Comparison of ENCODE assay signal across 9 mouse cellular contexts in the genomic region with DNA sequence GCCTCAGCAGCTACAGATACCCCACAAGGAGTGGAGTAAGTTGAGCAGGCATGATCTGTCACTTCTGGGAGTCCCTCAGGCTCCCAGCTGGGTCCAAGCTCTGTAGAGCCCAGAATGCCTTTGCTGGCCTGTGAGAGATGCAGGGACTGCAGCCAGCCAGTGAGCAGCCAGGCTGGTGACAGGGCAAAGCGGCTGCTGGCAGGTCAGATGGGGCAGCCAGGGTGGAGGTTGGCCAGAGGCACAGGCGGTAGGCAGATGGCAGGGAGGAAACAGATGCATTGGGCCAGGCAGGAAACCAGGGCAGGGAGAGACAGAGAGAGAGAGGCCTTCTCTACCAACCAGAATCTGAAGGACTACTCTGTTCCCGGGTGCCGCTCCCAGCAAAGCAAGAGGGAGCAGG. TPM values are rescaled to one million over a fixed set of nuclear protein-coding genes. Genes with fewer than 3 reads are reported as not detected.
DNase-seq lines count a peak whose midpoint lies in the region; ATAC-seq and TF ChIP-seq lines count a peak whose summit lies in the region.
"Had no signal": no experiment of that assay in that cellular context is flagged by ENCODE, and none has a peak within 500 bp of the region (broad histone marks: within the 10 kb centered on the region; RNA-seq: fewer than 3 reads in every experiment).

No protein-coding gene starts in this region.

- no peaks in the 10 kb centered on the region for H3K27me3 ChIP-seq in kidney, embryonic 14.5 days (ENCODE audit: control insufficient read depth, insufficient read depth, low read length)
- H3K27me3 ChIP-seq in G1E (ENCODE audit: insufficient read depth, low read length) = no peaks in the 10 kb centered on the region
- no peaks in the 10 kb centered on the region for H3K27me3 ChIP-seq in heart, embryonic 11.5 days (ENCODE audit: control insufficient read depth, insufficient read depth, low read length)

- peaks cover 4% of the 10 kb centered on the region; the same call in 1 of the 2 replicates for H3K36me3 ChIP-seq in kidney, embryonic 14.5 days (ENCODE audit: control insufficient read depth, insufficient read depth, low read length)
- peaks cover 82% of the 10 kb centered on the region for H3K36me3 ChIP-seq in G1E (replicated peaks)
- H3K36me3 ChIP-seq in heart, embryonic 11.5 days (ENCODE audit: control insufficient read depth, insufficient read depth, low read length) = peaks cover 6% of the 10 kb centered on the region

- no peak for DNase-seq in kidney, postnatal 25 days
- DNase-seq in G1E (ENCODE audit: low spot score) = no peak
- peak; percentile 92 for DNase-seq in cerebellum, adult 9-11 months
- no peak for DNase-seq in embryo, embryonic 10 days (ENCODE audit: low spot score)
- no peak for DNase-seq in natural killer cell, adult 2 months (ENCODE audit: low spot score in 2 of 2)

- peak overlapping the region; percentile 59; the same call in 1 of the 2 replicates for H3K27ac ChIP-seq in kidney, embryonic 14.5 days (ENCODE audit: low read depth, low read length)
- peak overlapping the region; percentile 41; the same call in 1 of the 2 replicates for H3K27ac ChIP-seq in heart, embryonic 11.5 days (ENCODE audit: low read depth, low read length)

- no peaks in the 10 kb centered on the region; the same call in 1 of the 2 replicates for H3K9me3 ChIP-seq in kidney, embryonic 14.5 days (ENCODE audit: control insufficient read depth, low read length)
- H3K9me3 ChIP-seq in G1E (replicated peaks) = peaks cover 15% of the 10 kb centered on the region
- no peaks in the 10 kb centered on the region for H3K9me3 ChIP-seq in heart, embryonic 11.5 days (replicated peaks; ENCODE audit: control insufficient read depth, low read length)

- no peak overlapping the region for H3K4me2 ChIP-seq in kidney, embryonic 14.5 days (replicated peaks; ENCODE audit: low read depth, low read length)
- no peak overlapping the region for H3K4me2 ChIP-seq in heart, embryonic 11.5 days

- 65% methylated on average over 4 of the region's 4 CpGs for WGBS in kidney, embryonic 14.5 days
- 51% methylated on average over 4 of the region's 4 CpGs for WGBS in heart, embryonic 11.5 days (ENCODE audit: insufficient replicate concordance)

- H3K4me1 ChIP-seq in kidney, embryonic 14.5 days (ENCODE audit: control insufficient read depth, insufficient read depth, low read length) = peaks cover 21% of the 10 kb centered on the region
- peaks cover 82% of the 10 kb centered on the region for H3K4me1 ChIP-seq in G1E (ENCODE audit: insufficient read depth, low read depth, low read length)
- H3K4me1 ChIP-seq in heart, embryonic 11.5 days (ENCODE audit: control insufficient read depth, insufficient read depth, low read length) = peaks cover 13% of the 10 kb centered on the region

- TF ChIP-seq CTCF in G1E (IDR thresholded peaks at IDR 0.05; ENCODE audit: low read depth, low read length) = no peak

- no peak overlapping the region for H3K9ac ChIP-seq in kidney, embryonic 14.5 days (ENCODE audit: low read depth, low read length)
- 0 out of 2 replicates have a peak overlapping the region, but pooled peaks have one; percentile 16 for H3K9ac ChIP-seq in heart, embryonic 11.5 days (ENCODE audit: low read depth, low read length)

- ATAC-seq in kidney, embryonic 14.5 days (ENCODE audit: low FRiP score, low TSS enrichment) = no peak
- ATAC-seq in G1E (ENCODE audit: extremely low read depth, insufficient number of reproducible peaks, low FRiP score, poor library complexity, severe bottlenecking) = 0 out of 2 replicates have a peak, but pooled peaks have one; percentile 4
- no peak for ATAC-seq in heart, embryonic 11.5 days (replicated peaks; ENCODE audit: insufficient number of reproducible peaks, low FRiP score, low TSS enrichment)
- peak; percentile 29 for ATAC-seq in megakaryocyte, adult 5-6 weeks (ENCODE audit: poor library complexity, severe bottlenecking)

- no peak overlapping the region for H3K4me3 ChIP-seq in kidney, embryonic 14.5 days (ENCODE audit: low read length)
- peak overlapping the region; percentile 51; the same call in 1 of the 2 replicates for H3K4me3 ChIP-seq in G1E (ENCODE audit: low read depth, low read length)
- H3K4me3 ChIP-seq in heart, embryonic 11.5 days (ENCODE audit: low read depth, low read length) = no peak overlapping the region
- H3K4me3 ChIP-seq: erythroblast, embryonic 14.5 days had no signal

RNA-seq across cellular contexts. Expression of gene Cmtm7, which starts 6.4 kb away (rescaled TPM):
- 92.7 and 108 TPM in 2 replicates for polyA plus RNA-seq in kidney, embryonic 14.5 days (2014; fragmentation: Nextera tagmentation; extraction: Ambion mirVana)
- total RNA-seq in G1E (2014; fragmentation: Nextera tagmentation) (68.7 and 76.1 TPM in 2 replicates), G1E (2017) (233 and 329 TPM in 2 replicates)
- polyA plus RNA-seq in G1E (2012) = 196 and 229 TPM in 2 replicates
- polyA plus RNA-seq in heart, embryonic 11.5 days (2014; fragmentation: Nextera tagmentation; extraction: Ambion mirVana) = 105 and 121 TPM in 2 replicates
- total RNA-seq in megakaryocyte, adult 5-6 weeks (2015) = 189 and 201 TPM in 2 replicates
- total RNA-seq in megakaryocyte, adult 5-6 weeks (2017) = 259 and 283 TPM in 2 replicates

RNA-seq across cellular contexts. Expression of gene Cmtm6, which starts 44.4 kb away (rescaled TPM):
- 25.0 and 53.0 TPM in 2 replicates for polyA plus RNA-seq in kidney, embryonic 14.5 days (2014; fragmentation: Nextera tagmentation; extraction: Ambion mirVana)
- total RNA-seq in G1E (2014; fragmentation: Nextera tagmentation) (20.9 and 23.9 TPM in 2 replicates), G1E (2017) (41.4 and 42.5 TPM in 2 replicates)
- 7.5 and 8.7 TPM in 2 replicates for polyA plus RNA-seq in G1E (2012)
- 35.6 and 39.5 TPM in 2 replicates for polyA plus RNA-seq in heart, embryonic 11.5 days (2014; fragmentation: Nextera tagmentation; extraction: Ambion mirVana)
- total RNA-seq in megakaryocyte, adult 5-6 weeks (2015) = 79.5 and 98.1 TPM in 2 replicates
- total RNA-seq in megakaryocyte, adult 5-6 weeks (2017) = 120 and 124 TPM in 2 replicates

Comparison
In these comparisons a context has a peak if more than half of its experiments do, and no peak if none do; other contexts are left out.
1. ATAC-seq: peak in G1E (single experiment) and megakaryocyte, adult 5-6 weeks (single experiment); none in kidney, embryonic 14.5 days (single experiment) and heart, embryonic 11.5 days (single experiment).